Mouse (Mus musculus) layer of hippocampus, adult 11-12 months (tissue): ENCODE results near the gene Marveld3.

Experiments
- DNase-seq: peaks from one replicate; pipeline ENCODE4 v3.0.0; 2022; ENCODE audit warnings: low spot score

Marveld3 gene

DNA sequence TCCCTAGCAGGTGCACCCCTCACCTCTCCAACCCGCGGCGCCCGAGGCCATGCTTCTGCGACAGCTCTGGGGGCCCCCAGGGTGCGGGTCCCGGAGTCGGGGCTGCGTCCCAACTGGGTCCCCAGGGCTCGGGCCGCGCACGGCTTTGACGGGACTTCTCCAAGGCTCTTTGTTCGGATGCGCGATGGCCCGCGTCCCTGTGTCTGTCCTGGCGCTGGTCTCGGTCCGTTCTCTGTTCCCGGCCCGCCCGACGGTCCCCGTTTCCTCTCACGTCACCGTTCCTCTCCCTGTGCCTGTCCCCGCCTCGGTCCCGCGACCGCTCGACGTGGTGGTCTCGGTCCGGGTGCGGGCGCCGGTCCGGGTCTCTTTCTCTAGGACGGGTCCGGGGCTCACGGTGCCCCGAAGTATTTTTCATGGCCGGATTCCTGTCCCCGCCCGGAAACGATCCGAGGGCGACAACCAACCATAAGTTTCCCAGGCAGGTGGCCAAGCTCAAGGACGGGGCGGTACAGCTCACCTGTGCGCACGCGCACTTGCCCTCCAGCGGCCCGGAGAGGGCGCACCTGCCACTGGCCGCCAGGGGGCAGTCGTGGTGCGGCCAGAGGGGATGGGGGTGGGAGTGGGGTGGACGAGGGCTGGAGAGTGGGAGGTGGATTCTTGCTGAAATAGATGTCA is at the start of gene Marveld3:
Gene Marveld3, minus strand, starts transcription at position 511 of the 675 bp plus-strand sequence.
- DNase-seq, result no peak

DNA sequence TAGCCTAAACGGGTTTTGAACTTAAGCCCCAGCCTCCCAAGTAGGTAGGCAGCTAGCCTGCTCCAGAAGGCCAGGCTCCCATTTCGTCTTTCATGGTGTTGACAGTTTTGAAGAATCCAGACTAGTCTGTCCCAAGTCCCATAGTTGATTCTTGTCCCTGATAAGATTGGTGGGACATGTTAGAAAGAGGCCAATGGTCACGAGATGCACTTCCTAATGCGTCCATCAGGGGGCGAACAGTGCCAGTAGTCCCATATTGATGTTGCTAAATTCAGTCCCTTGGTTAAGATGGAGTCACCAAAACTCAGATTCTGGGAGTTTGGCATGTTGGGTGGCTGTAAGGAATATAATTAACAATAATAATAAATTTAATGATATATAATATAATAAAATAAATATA is 48.9 kb upstream of the Marveld3 start:
- peak; percentile 47 for DNase-seq

DNA sequence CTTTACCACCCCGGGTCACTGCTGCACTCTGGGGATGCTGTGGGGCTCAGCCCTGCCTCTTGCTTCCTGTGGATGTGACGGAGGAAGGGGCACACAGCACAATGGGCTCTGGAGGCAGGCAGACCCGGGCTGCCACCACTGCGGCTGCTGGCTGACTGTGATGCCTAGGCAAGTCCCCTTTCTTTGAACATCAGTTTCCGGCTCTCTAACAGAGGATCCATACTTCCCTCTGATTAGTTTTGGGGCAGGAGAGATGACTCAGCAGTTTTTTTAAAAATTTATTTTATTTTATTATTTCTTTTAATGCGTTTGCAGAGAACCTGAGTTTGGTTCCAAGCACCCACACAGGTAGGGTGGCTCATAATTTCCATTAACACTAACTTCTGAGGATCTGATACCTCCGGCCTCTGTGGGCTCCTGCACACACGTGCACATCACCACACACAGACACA is 47.0 kb upstream of the Marveld3 start:
- no peak for DNase-seq

DNA sequence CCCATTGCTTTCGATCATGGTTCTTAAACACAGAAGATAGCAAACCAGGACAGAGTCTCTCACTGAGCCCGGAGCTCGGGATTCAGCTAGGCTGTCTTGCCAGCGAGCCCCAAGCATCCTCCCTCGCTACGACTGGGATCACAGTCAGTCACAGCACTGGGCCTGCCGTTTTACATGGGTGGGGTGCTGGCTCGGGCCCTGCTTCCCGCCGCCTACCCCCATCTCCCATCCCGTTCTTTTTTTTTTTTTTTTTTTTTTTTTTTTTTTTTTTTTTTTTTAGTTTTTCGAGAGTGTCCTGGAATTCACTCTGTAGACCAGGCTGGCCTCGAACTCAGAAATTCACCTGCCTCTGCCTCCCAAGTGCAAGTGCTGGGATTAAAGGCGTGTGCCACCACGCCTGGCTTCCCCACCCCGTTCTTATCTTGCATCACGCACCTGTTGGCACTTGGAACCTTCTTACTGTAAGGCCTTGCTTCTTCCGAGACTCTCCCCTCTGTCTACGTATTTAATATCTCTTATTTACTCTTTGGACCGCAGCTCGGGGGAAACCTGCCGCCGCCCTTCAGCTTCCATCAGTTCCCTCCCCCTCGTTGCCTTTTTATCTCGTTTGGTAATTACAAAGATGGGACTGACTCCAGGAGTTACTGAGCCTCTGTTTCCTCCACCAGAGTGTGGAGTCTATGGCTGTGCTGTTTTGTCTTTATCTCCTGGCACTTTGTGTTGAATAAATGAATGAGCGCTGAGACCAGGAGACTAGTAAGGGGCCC is 46.4 kb upstream of the Marveld3 start:
- DNase-seq, result no peak

DNA sequence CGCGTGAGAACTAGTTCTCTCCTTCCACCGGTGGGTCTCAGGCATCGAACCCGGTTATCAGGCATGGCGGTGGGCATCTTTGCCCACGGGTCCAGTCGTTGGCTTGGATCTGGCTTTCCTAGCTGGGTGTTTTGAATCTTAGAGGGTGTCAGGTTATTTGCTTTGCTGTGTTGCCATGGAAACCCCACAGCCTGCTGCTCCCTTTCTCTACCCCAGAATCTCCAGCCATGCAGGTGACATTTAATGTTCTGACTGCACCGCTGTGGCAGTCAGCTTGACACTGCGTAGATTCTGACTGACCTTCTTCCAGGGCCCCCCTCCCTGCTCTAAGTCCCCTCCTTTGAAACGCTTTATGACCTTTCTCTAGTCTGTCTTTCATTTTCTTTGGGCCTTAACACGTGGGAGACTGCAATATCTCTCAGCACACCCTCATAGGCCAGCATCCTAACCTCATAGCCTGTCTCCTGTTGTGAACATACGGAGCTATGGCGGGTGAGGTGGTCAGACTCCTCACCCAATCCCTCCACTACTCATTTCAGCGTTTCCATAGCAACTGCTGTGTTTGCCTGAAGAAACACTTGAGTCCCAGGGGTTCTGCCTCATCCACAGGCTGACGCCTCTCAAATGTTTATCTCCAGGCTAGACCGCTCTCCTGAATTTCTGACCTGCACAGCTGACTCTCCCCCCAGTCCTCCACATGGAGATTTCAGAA is 44.5 kb upstream of the Marveld3 start:
- peak; percentile 19 for DNase-seq

DNA sequence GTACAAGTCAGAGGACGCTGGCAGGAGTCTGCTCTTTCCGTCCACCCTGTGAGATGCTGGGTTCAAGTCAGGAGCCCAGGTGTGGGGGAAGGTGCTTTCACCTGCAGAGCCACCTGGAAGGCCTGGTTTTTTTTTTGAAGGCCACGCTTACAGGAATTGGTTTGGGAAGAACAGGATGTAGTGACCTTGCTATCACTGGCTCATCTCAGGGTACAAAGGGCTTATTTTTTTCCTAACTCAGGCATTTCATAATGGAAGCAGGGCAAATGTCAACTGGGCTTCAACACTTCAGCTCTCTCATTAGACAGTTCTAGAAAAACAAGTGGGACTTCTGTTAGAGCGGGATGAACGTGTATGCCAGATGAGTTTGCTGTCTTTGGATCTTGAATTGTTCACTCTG is 42.3 kb upstream of the Marveld3 start:
- DNase-seq, result no peak

DNA sequence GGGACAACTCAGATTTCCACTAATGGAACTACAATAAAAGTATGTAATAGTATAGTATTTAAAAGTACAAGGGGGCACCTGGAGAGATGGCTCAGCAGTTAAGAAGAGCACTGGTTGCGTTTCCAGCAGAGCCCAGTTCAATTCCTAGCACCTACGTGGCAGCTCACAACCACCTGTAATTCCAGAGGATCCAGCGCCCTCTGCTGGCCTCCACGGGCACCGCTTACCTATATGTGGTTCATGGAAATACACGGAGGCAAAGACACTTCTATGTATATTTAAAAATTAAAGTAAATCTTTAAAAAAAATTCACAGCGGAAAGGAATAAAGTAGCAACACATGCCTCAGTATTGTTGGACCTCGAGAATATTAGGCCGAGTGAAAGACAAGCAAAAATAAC is 41.0 kb upstream of the Marveld3 start:
- no peak for DNase-seq

DNA sequence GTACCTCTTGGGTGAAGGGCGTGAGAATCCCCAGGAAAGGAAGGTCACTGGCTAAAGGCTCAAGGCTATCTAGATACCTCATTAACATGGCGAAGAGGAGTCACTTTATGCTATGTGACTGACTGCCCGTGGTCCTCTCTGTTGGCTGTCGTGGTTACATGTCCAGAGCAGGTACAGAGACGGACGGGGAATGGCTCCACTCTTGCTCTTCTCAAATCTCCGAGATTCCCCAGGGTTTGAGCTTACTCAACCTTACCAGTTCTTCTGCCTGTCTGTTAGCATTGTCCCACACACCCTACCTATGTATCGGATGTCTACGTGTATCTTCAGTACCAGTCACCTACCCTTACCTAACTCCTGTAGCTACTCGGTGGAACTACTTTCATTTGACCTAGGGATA is 38.0 kb upstream of the Marveld3 start:
- DNase-seq, result no peak

DNA sequence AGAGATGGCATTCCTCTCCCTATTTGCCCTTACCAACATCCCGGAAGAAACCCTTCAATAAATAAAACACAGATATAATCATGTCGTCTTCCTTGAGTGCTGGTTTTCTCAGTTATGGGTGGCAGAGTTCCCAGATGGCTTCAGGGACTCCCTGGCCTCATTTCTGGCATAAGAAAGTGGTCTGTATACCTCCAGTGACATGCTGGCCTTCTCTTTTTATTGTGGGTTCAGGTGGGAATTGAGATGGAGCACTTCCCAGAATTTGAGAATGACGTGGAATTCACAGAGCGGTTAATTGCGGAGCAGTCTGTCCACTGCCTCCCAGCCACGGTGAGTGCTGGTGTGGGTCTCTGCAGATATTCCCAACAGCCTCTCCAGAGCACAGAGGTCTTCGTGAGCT is 36.1 kb upstream of the Marveld3 start:
- no peak for DNase-seq

DNA sequence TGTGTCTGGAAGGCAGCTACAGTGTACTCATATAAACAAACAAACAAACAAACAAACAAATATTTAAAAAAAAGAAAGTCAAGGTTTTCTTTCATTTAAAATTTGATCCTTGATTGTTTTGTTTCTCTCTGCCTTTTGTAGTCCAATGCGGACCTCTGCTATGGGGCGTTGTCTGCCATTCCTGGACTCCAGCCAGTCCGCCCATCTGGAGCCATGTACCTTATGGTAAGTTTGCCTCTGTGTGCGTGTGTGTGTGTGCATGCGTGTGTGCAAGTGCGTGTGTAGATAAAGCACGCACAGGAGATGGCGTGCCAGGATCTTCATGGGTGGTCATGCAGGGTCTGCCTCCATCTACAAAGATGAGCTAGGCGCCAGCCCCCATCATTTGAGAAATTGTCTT is 35.4 kb upstream of the Marveld3 start:
- DNase-seq, result no peak

DNA sequence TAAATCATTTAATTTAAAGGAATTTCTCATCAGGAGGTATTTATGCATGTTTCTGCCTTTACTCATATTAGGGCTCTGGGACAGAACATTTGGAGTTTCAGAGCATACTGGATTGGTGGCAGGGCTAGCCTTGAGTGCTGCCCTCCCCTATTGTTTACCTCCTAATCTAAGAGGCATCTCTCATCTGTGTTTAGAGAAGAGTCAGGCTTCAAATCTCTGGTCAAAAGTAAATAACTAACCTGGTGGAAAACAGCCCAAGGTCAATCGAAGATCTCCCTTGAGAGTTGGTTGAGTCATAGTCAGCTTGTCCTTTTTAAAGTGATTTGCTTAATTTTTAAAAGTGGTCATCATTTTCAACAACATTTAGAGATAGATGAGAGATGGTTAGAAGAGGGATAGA is 30.9 kb upstream of the Marveld3 start:
- DNase-seq, result no peak

DNA sequence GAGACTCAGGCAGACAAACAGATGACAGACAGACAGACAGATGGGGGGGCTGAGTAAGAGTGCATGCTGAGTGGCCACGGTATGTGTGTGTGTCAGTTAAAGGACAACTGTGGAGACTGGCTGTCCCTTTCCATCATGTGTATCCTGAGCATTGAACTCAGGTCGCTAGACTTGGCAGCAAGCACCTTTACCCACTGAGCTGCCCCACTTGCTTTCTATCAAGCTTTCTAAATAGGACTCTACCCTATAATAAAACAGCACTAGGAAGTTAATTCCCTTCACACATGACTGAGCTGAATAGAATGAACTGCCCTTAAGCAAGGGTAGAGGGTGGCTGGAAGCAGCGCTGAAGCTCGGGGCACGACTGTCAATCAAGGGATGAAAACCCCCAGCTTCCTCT is 30.2 kb upstream of the Marveld3 start:
- DNase-seq, result no peak

DNA sequence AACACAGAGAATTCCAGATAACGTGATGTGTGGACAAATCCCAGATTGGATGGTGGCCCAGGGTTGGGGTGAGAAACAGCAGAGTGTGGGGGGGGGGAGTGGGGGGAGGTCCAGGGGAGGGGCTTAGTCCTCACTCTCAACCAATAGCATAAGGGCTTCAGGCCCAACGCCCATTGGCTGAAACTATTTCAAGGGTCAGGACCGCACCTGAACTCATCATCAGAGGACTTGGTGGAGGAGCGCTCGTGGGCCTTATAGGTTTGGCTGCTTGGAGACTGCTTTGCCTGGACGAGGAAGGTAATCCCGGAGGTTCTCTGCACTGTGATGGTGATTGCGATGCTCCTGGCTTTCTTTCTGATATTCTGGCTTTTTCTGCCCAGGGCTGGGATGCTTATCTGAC is 28.2 kb upstream of the Marveld3 start, which contains the start of gene Tat:
Gene Tat, plus strand, starts transcription at position 214 of the 400 bp plus-strand sequence.
- DNase-seq, result no peak

DNA sequence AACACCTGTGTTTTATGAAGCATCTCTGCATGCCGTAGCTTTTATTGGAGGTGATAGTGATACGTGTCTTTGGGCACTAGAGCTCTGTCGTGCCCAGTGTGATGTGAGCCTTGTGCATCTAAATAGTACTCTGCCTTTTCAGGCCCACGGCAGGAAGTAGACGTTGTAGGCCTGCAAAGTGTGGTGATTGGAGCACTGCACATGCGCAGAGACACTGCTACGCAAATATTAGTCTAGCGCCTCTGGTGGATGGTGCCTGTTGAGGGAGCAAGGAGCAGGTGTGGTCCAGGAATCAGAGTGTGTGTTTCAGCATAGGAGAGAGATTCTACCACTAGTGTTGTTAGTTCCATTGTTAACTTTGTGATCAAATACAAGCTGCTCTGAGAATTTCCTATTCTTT is 27.1 kb upstream of the Marveld3 start:
- DNase-seq, result no peak

DNA sequence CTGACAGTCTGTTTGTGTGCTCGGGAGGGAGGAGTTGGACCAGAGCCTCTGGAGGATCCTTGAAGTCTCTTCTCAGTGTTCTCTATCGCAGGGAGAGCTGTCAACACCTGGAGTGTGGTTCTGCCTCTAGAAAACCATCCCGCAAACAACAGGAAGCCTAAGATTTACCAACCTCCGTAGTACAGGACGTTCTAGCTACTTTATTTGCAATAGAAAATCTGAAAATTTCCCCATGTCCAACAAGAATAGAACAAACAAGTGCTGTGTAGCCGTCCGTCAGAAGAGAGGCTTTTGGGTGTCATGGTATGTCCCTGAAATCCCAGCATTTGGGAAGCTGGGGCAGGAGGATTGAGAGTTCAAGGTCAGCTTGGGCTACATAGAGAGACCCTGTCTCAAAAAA is 25.8 kb upstream of the Marveld3 start:
- no peak for DNase-seq

DNA sequence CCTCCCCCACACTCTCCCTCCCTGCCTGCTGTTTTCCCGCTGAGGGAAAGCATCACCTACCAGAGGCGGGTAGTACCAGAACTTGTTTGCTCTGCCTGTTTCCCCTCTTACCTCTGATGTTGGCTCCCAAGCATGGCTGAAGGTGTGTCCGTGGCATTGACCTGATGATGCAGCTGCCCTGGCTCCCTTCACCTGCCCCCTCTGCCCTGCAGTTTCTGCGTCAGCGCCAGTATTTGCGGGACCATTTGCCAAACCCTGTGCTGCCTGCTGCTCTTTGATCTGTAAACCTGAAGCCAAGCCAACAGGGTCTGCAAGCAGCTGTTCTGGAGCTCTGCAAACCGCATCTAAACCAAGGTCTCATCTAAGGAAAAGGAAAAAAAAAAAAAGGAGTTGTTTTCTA is 24.4 kb upstream of the Marveld3 start:
- no peak for DNase-seq

DNA sequence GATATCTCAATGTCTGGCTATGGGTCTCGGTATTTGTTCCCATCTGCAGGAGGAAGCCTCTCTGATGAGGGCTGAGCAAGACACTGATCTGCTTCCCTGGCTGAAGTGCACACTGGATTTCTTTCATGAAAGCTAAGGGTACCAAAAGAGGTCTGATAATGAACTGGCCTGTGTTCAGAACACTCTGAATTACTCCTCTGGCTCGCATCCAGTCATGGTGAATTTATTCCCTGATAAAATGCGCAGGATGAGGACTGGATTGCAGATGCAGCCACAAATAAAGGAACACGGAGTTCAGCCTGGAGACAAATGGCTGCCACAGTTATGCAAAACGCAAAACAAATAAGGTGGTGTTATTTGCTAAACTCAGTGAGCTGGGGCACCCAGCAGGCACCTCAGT is 21.9 kb upstream of the Marveld3 start:
- DNase-seq, result peak; percentile 32

DNA sequence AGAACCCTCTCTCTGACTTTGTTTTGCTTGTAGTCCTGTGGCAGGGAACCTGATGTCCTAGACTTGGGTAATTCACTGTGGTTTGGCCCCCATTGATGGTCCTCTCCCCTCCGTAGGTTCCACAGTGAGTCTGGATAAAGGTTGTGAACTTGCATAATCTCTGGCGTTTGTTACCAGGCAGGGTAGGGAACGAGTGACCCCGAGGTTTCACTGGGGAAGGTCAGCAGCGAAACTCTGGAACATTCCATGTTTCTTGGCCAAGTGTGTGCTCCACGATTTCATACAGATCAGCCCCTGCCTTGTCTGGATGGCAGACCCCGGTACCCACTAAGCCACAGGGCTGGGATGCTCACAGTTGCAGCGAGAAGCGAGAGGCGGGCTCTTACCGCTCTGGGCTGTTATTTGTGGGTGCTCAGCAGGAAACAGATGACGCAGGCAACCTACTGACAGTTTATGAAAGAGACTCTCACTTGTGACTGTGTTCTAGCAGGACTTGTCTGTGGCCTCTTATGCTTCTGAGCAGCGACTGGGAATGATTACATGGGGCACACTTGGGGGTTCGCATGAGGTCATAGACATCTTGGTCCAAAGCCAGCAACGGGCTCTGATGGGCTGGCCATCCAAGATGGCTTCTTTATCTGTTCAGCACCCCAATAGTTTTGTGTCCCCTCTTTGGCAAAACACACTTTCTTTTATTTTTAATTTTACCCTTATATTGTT is 20.5 kb upstream of the Marveld3 start:
- no peak for DNase-seq

DNA sequence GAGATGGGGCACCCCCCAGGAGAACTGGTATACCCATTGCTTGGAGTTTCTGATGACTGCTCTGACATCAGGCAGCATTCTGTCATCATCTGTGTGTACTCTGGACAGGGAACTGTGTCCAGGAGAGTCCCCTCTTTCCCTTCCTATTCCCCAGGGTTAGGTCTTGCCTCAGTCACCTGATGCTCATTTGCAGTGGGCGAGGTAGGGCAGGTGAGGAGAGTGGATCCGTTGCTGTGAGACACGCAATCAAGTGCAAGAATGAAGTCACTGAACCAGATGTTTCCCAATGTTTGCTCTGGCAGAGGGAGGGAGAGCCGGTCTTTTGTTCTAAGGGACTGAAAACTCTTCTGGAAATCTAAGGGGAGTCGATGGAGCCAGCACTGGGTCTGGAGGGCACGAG is 17.3 kb upstream of the Marveld3 start:
- no peak for DNase-seq

DNA sequence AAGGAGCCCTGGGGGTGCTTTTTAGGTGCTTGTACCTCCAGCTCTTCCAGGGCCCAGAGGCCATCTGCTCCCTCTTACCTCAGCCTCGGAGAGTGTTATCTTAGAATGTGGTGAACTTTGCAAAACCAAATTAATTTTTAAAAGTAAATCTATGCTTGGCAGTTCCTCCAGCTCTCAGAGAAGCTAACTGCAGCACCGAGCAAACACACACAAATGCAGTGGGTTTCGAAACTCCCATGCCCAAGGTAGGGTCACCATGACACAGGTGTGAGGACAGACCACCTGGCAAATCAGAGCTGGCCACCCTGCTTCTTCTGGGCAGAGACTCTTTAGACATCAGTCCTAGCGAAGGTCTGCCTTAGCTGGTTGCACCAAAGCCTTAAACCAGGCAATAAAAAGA is 10.9 kb upstream of the Marveld3 start:
- DNase-seq, result no peak

DNA sequence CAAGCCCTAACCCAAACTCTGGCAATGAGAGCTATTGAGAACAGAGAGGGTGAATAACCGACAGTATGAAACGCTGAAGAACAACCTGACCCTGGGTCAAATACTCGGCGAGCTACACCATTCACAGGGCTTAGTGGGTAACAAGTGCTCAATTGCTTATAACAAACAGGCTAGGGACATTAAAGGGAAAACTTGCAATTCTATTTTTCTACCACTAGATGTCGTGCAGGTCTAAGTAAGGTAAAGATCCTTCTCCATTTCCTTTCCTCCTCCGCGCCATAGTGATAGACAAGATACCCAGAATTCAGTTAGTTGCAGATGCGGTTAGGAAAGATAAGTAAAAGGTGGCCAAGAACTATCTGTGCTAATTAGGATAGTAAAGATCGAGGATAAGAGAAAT is 8.3 kb upstream of the Marveld3 start:
- DNase-seq, result peak; percentile 28

DNA sequence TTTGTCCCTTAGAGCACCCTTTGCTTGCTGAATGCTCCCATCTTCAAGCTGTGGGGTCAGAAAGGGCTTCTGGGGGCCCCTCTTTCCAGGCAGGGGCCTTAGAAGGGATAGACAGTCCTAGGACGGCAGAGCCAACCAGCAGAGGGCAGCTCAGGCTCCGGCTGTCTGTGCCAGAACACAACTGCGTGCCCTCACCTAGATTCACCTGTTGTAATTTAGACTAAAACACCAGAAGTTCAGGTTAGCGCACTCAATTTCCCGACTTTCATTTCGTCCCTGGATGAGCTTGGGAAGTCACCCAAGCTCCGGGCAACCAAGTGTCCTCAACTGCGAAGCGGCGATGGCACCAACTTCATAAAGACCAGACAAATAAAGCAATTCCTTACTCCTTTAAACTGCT is 6.8 kb upstream of the Marveld3 start:
- no peak for DNase-seq
